Mouse (Mus musculus) olfactory bulb, adult 2 months (tissue): Measurements from ENCODE around the gene Ctdsp2.

Experiments
- CTCF ChIP-seq: fragments of 200-500 bp; IDR thresholded peaks from 2 replicates; pipeline ENCODE4 v1.5.1; 2012; ENCODE audit warnings: low read depth, mild to moderate bottlenecking, low read length, moderate library complexity; ENCODE audit not compliant: insufficient read depth
- POLR2A ChIP-seq: fragments of 200-500 bp; IDR thresholded peaks from 2 replicates; pipeline ENCODE4 v1.6.1; 2012; ENCODE audit warnings: mild to moderate bottlenecking, low read depth, low read length, moderate library complexity; ENCODE audit not compliant: insufficient read depth

DNA sequence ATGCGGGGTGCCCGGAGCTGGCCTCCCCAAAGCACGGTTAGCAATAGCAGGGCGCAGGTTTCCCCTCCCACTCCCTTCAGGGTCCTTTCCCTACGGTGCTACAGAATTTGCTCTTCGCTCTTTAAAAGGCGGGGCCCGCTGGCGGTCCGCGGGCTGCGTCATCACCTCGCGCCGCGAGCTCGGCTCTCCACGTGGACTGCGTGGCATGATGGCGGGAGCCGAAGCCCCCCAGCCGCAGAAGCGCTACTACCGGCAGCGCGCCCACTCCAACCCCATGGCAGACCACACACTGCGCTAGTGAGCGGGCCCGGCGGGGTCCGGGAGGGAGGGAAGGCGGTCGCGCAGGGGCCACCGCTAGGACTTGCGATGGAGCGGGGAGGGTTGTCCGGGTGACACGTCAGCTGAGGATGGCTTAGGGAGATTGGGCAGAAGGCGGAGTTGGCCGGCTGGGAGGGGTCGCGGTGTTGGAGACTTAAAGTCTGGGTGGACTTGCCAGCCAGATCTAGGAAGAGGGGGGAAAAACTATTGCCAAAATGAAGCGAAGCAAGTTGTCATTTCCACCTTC is 63.3 kb downstream of the Ctdsp2 start:
- TF ChIP-seq POLR2A = 0 out of 2 replicates have a peak, but pooled peaks have one; percentile 33
- no peak for TF ChIP-seq CTCF
